Comparison of ENCODE assay signal across 15 mouse cellular contexts in the genomic region with DNA sequence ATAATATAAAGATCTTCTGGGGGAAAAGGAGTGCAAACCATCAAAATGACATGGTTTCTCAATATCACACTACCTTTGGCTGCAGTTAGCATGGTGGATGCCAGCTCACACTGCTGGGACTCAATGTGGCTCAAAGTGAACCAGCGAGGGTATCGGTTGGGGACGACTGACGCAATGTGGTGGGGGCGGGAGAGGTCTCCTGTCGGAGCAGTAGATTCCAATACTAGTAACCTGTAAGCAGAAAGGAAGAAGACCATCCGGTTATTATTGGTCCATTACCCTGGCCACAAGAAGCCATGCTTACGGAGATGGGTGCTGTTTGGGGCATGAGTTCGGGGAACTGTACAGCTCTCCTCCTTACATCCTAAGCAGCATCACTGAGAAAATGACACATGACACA.
"Had no signal": no experiment of that assay in that cellular context is flagged by ENCODE, and none has a peak within 500 bp of the region (broad histone marks: within the 10 kb centered on the region; RNA-seq: fewer than 3 reads in every experiment).

No protein-coding gene starts in this region.

- DNase-seq: heart, postnatal 10 days; heart, postnatal 14 days; heart, postnatal 4 days; kidney, adult 11 months; kidney, adult 18-20 months; kidney, adult 2 months; kidney, adult 8-10 months; kidney, adult 9 months; kidney, postnatal 10 days; kidney, postnatal 14 days; kidney, postnatal 25 days; kidney, postnatal 36 days; kidney, postnatal 4 days; layer of hippocampus, adult 9-11 months; layer of hippocampus, postnatal 36 days had no signal
